Mouse (Mus musculus) left cerebral cortex, adult 2 months (tissue): Measurements from ENCODE around the gene Shox2. TPM values are rescaled to one million over a fixed set of nuclear protein-coding genes. Genes with fewer than 3 reads are reported as not detected.

Experiments used
- DNase-seq, 2 experiments: peaks; one replicate each; pipeline ENCODE4 v3.0.0; 2021 to 2022; ENCODE audit warnings: low spot score in 2 of 2, mixed read lengths in 1 of 2; ENCODE audit errors: extremely low spot score in 1 of 2
- H3K27ac ChIP-seq: fragments of 200-600 bp; 2 replicates; pipeline ENCODE4 v1.8.1; 2022
- H3K4me3 ChIP-seq: fragments of 200-600 bp; 2 replicates; pipeline ENCODE4 v1.8.1; 2022
- CTCF ChIP-seq: fragments of 200-600 bp; IDR thresholded peaks from 2 replicates; pipeline ENCODE4 v1.8.1; 2022; ENCODE audit warnings: antibody characterized with exemption, mild to moderate bottlenecking, moderate library complexity
- intact Hi-C: fragments of 180-260 bp; cut with DNase I; formaldehyde crosslinking; loops from one replicate; pipeline ENCODE4 v1.15.1; 2025
- total RNA-seq, 2 experiments: library from RNA; stranded (reverse); gene quantifications; 2 replicates each; pipeline ENCODE4 v1.2.3; 2021

Gene Shox2
- total RNA-seq, 2 experiments from 2014 or later = not detected

DNA sequence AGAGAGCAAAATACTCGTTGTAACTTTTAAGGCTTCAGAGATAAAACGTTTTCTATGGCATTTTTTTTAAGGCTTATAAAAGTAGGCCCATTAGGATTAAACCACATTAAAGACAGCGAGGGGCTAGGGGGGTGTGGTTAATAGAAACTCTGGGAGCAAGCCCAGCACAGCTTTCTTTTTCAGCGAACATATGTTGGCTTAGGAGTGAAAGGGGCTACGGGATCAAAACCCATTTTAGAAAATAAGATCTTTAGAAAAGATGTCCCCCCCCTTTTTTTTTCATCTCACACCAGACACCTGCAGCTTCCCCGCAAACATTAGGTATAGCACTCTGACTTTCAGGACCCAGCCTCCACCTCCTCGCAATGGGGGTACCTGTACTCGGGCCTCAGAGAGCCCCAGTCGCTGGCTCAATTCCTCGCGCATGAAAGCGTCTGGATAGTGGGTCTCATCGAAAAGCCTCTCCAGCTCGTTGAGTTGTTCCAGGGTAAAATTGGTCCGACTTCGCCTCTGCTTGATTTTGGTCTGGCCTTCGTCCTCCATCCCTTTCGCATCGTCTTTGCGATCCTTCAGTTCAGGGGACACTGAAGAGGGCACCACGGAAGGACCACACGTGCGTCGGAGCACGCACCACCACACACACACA is 3.6 kb downstream of the Shox2 start:
- no peak for TF ChIP-seq CTCF
- Histone ChIP-seq H3K4me3 (no peak overlapping the region), H3K27ac (no peak overlapping the region)
- intact Hi-C loops = loop anchor here (10.0 kb wide), 1 partner anchor 287 kb away; no protein-coding TSS in a partner anchor
- DNase-seq = no peak

DNA sequence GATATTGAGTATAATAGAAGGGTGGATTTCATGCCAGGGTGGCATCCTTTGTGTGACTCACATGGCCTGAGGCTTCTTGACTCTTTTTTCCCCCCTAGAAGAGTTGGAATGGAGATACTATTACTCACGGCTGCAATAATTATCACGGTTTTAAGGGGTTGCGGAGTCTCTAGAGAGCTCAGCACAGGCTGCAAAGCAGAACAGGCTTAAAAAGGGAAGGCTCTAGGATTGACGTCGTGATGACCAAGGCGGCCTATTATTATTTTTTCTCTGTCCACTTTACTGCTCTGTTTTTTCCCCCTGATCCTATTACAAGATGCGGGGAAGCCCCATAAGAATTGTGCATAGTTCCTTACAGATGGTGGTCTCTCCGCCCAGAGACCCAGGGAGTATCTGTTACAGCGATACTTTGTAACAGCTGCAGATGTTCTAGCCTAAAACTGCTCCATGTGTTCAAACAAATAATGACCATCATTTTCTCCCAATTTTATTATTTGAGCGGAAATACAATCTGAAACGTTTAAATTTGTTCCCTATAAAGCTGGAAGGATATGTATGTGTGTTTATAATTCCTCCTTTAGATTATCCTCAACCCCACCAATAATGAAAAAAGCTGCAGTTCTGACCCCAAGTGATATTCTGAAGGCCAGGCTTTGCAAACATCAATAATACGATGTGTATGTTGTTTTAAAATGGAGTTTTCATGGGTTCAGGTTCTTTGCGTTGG is 4.5 kb downstream of the Shox2 start:
- Histone ChIP-seq H3K27ac (no peak overlapping the region), H3K4me3 (no peak overlapping the region)
- intact Hi-C loops = loop anchor here (10.0 kb wide), 1 partner anchor 288 kb away; no protein-coding TSS in a partner anchor
- no peak for TF ChIP-seq CTCF
- no peak for DNase-seq

- no peak for TF ChIP-seq CTCF
- intact Hi-C loops = loop anchor here (5.0 to 10.0 kb wide), 2 partner anchors 290 to 562 kb away; no protein-coding TSS in a partner anchor
- Histone ChIP-seq H3K27ac (no peak overlapping the region), H3K4me3 (no peak overlapping the region)
- DNase-seq = no peak
These were observed 7.1 kb downstream of the Shox2 start for GRCm38 (mm10) chr3:66974501-66974900.

- H3K4me3 ChIP-seq = peak overlapping the region; percentile 19; the same call in 1 of the 2 replicates
- DNase-seq = peak in 1 of 2 experiments; percentile 23
- intact Hi-C loops = loop anchor here (5.0 to 10.0 kb wide), 2 partner anchors 291 to 561 kb away; no protein-coding TSS in a partner anchor
- TF ChIP-seq CTCF = no peak
- no peak overlapping the region for H3K27ac ChIP-seq
These were observed 8.1 kb downstream of the Shox2 start for GRCm38 (mm10) chr3:66973391-66973943.

DNA sequence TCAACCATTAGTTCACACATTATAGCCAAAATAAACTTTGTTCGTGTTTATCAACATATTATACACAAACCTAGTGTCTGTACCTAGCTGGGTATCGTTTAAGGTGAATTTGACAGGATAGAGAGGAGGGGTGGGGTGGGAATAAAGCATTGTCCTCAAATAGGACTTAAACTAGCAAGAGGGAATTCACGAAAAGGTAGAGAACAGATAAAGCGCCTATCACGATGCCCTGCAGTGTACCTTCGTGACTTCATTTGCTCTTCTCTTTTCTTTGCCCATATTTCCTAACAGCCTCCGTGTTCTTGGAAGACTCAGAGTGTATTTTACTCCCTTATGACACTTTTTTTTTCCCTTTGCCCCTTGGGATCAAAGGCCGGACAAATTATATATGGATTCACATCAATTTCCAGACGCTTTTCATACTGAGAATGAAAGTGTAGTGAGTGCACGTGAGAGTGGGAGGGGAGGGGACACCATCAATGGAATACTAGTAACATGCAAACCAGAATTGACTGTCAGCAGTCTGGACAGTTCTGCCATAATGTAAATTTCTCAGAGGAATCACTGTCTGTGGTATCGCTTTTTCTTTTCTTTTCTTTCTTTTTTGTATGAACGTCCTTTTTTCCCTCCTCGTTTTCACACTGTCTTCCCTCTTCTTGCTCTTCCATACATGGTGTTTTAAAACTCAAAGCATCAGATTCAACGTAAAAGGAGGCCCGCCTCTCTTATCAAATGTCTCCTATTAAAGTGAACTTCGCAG is 9.2 kb downstream of the Shox2 start:
- Histone ChIP-seq H3K27ac (no peak overlapping the region), H3K4me3 (no peak overlapping the region)
- no peak for DNase-seq
- TF ChIP-seq CTCF = no peak
- intact Hi-C loops = loop anchor here (5.0 to 10.0 kb wide), 2 partner anchors 292 to 560 kb away; no protein-coding TSS in a partner anchor

- H3K4me3 ChIP-seq = no peak overlapping the region
- H3K27ac ChIP-seq = no peak overlapping the region
- no peak for TF ChIP-seq CTCF
- intact Hi-C loops = loop anchor here (5.0 to 10.0 kb wide), 2 partner anchors 294 to 558 kb away; no protein-coding TSS in a partner anchor
- no peak for DNase-seq
These were observed 10.8 kb downstream of the Shox2 start for GRCm38 (mm10) chr3:66970661-66971331.

GRCm38 (mm10) chr3:66970261-66970660 is 11.3 kb downstream of the Shox2 start:
- no peak for TF ChIP-seq CTCF
- no peak for DNase-seq
- no peak overlapping the region for H3K4me3 ChIP-seq
- no peak overlapping the region for H3K27ac ChIP-seq
- intact Hi-C loops = loop anchor here (5.0 to 10.0 kb wide), 2 partner anchors 295 to 558 kb away; no protein-coding TSS in a partner anchor

DNA sequence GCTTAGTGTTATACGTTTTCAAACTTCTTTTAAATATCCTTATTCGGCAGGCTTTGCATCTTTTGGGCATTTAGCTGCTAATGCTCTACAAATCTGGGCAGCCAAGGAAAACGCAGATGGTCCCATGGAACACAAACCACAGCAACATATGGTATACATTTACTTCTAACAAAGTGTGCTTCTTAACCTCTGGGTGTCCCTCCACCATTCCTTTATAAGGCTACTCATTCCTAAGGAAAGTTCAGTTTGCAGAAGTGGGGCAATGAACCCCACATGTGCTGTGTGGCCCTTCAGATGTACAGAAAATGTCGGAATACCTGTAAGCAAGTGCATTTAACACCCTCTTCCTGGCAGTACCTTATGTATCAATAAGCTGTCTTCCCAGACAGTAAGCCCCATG is 14.1 kb downstream of the Shox2 start:
- intact Hi-C loops = no loop called here
- DNase-seq = no peak
- Histone ChIP-seq H3K27ac (no peak overlapping the region), H3K4me3 (no peak overlapping the region)
- no peak for TF ChIP-seq CTCF

DNA sequence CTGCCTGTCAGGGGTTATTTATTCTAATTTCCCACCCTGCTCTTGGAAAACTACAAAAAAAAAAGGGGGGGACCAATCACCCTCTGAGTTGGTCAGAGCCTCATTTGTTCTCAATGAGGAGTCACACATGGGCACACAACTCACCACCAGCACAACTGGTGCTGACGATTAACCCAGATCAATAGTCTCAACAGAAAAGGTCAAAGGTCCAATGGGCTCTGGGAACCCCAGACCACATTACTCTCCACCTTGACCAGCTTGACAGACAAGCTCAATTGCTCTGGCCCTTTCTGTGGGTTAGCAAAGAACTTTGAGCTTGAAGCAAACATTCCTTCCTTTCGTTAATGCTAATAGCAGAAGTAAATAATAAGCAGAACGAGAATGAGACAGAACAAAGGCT is 16.7 kb downstream of the Shox2 start:
- no peak for DNase-seq
- TF ChIP-seq CTCF = no peak
- Histone ChIP-seq H3K27ac (no peak overlapping the region), H3K4me3 (no peak overlapping the region)
- intact Hi-C loops = no loop called here

DNA sequence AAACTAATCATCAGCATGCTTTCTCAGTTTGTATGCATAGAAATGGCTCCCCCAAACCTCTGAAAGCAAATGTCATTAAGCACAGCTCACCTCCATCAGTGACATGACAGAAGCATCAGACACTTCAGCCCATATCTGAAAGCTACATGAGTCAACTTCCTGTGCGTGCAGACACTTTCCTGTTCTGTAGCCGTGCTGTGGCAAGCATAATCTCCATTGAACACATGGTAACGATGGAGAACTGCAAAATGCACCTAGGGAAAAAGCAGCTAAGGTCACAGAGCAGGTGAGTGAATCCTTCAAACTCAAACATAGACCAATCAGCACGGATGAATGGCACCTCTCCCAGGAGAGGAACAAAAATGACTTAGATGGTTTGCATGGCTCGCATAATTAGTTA is 21.6 kb downstream of the Shox2 start:
- no peak for TF ChIP-seq CTCF
- Histone ChIP-seq H3K27ac (no peak overlapping the region), H3K4me3 (no peak overlapping the region)
- intact Hi-C loops = no loop called here
- no peak for DNase-seq

GRCm38 (mm10) chr3:66955126-66955525 is 26.4 kb downstream of the Shox2 start:
- no peak for TF ChIP-seq CTCF
- intact Hi-C loops = no loop called here
- H3K27ac ChIP-seq = no peak overlapping the region
- DNase-seq = no peak
- no peak overlapping the region for H3K4me3 ChIP-seq
